Mouse (Mus musculus) limb, embryonic 14.5 days (tissue): ENCODE measurements around the gene Nf1. TPM values are rescaled to one million over a fixed set of nuclear protein-coding genes. Genes with fewer than 3 reads are reported as not detected.
A peak's percentile ranks its signal among the peaks of the same experiment; 100 is the strongest.

ENCODE experiments used
- ATAC-seq: fragments of 200-750 bp; cut with Nextera tagmentation; 2 replicates; pipeline ENCODE4 v1.8.0; 2017; ENCODE audit warnings: low read depth, moderate number of reproducible peaks, moderate TSS enrichment; ENCODE audit not compliant: low FRiP score
- DNase-seq: peaks from one replicate; pipeline ENCODE4 v3.0.0-alpha.2; 2015; ENCODE audit warnings: low spot score
- H3K27ac ChIP-seq: fragments of 300-500 bp; sonication (generic); replicated peaks from 2 replicates; pipeline ENCODE4 v1.5.1; 2014; ENCODE audit warnings: low read depth, mild to moderate bottlenecking, low read length, moderate library complexity, mixed read lengths
- H3K27me3 ChIP-seq: fragments of 300-500 bp; sonication (generic); 2 replicates; pipeline ENCODE4 v1.6.1; 2014; ENCODE audit warnings: low read length, mixed read lengths; ENCODE audit not compliant: control insufficient read depth, insufficient read depth
- H3K36me3 ChIP-seq: fragments of 300-500 bp; sonication (generic); 2 replicates; pipeline ENCODE4 v1.6.1; 2014; ENCODE audit warnings: mild to moderate bottlenecking, low read length, moderate library complexity, mixed read lengths; ENCODE audit not compliant: control insufficient read depth, insufficient read depth
- H3K4me1 ChIP-seq: fragments of 300-500 bp; sonication (generic); 2 replicates; pipeline ENCODE4 v1.6.1; 2014; ENCODE audit warnings: antibody characterized with exemption, low read length, mixed read lengths; ENCODE audit not compliant: control insufficient read depth, insufficient read depth
- H3K4me2 ChIP-seq: fragments of 300-500 bp; sonication (generic); replicated peaks from 2 replicates; pipeline ENCODE4 v1.6.1; 2014; ENCODE audit warnings: low read depth, mild to moderate bottlenecking, low read length, moderate library complexity; ENCODE audit not compliant: severe bottlenecking
- H3K4me3 ChIP-seq: fragments of 300-500 bp; sonication (generic); replicated peaks from 2 replicates; pipeline ENCODE4 v1.5.1; 2014; ENCODE audit warnings: low read length
- H3K9ac ChIP-seq: fragments of 300-500 bp; sonication (generic); 2 replicates; pipeline ENCODE4 v1.6.1; 2014; ENCODE audit warnings: mild to moderate bottlenecking, low read depth, low read length, moderate library complexity; ENCODE audit not compliant: severe bottlenecking
- H3K9me3 ChIP-seq: fragments of 300-500 bp; sonication (generic); 2 replicates; pipeline ENCODE4 v1.6.1; 2016; ENCODE audit warnings: low read length; ENCODE audit not compliant: control insufficient read depth
- POLR2A ChIP-seq: fragments of 200-500 bp; IDR thresholded peaks from 2 replicates; pipeline ENCODE4 v1.8.0; 2012; ENCODE audit warnings: inconsistent platforms, mild to moderate bottlenecking, moderate library complexity, borderline replicate concordance; ENCODE audit not compliant: insufficient read depth, insufficient read length; ENCODE audit errors: extremely low read depth
- WGBS: fragments of 180-500 bp; shearing (Covaris S2); extraction: QIAGEN DNeasy Blood & Tissue Kit; methylation state at CpG from one replicate; pipeline ENCODE4 v1.1.7; 2014; 5-methylcytosine and 5-hydroxymethylcytosine counted together
- polyA plus RNA-seq, 2 experiments: library from polyadenylated mRNA; depleted of rRNA in 1 of 2; stranded (reverse) in 1 of 2; unstranded in 1 of 2; fragments of >200 nt; fragmentation: Nextera tagmentation in 1 of 2; extraction: Ambion mirVana in 1 of 2; gene quantifications; 2 replicates each; pipeline versions ENCODE4 v1.2.1 to v1.2.3; 2012 to 2014

Gene Nf1
- polyA plus RNA-seq, 2 experiments: 10.8 to 21.7 TPM

GRCm38 (mm10) chr11:79328060-79328459 is 11.4 kb upstream of the Nf1 start:
- H3K27me3 ChIP-seq: no peaks in the 10 kb centered on the region
- TF ChIP-seq POLR2A: no peak

DNA sequence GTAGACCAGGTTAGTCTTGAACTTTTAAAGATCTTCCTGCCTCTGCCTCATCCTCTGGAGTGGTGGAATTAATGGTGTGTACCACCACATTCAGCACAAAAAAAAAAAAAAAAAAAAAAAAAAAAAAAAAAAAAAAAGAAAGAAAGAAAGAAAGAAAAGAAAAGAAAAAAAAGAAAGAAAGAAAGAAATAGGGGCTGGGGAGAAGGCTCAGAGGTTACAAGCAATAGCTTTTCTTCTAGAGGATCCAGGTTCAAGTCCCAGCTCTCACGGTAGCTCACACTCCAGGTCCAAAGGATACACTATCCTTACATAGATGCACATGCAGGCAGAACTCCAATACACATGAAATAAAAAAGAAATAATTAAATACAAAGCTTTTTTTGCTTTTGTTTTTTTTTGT is 9.9 kb upstream of the Nf1 start:
- no peaks in the 10 kb centered on the region for H3K9me3 ChIP-seq
- H3K36me3 ChIP-seq: no peaks in the 10 kb centered on the region
- no peak overlapping the region for H3K4me3 ChIP-seq
- H3K4me1 ChIP-seq: no peaks in the 10 kb centered on the region
- no peak overlapping the region for H3K4me2 ChIP-seq
- no peaks in the 10 kb centered on the region for H3K27me3 ChIP-seq
- TF ChIP-seq POLR2A: no peak
- DNase-seq: no peak
- ATAC-seq: no peak
- WGBS: 100% methylated on average over 1 of the region's 1 CpGs
- no peak overlapping the region for H3K9ac ChIP-seq
- no peak overlapping the region for H3K27ac ChIP-seq

More at GRCm38 (mm10) chr11:79328060-79328459, 11.4 kb upstream of the Nf1 start:
- DNase-seq (no peak), ATAC-seq (no peak)
- H3K27ac ChIP-seq: no peak overlapping the region
- no peaks in the 10 kb centered on the region for H3K4me1 ChIP-seq
- 95% methylated on average over 4 of the region's 4 CpGs for WGBS
- no peak overlapping the region for H3K9ac ChIP-seq
- H3K36me3 ChIP-seq: no peaks in the 10 kb centered on the region
- no peak overlapping the region for H3K4me2 ChIP-seq
- H3K9me3 ChIP-seq: no peaks in the 10 kb centered on the region
- no peak overlapping the region for H3K4me3 ChIP-seq

DNA sequence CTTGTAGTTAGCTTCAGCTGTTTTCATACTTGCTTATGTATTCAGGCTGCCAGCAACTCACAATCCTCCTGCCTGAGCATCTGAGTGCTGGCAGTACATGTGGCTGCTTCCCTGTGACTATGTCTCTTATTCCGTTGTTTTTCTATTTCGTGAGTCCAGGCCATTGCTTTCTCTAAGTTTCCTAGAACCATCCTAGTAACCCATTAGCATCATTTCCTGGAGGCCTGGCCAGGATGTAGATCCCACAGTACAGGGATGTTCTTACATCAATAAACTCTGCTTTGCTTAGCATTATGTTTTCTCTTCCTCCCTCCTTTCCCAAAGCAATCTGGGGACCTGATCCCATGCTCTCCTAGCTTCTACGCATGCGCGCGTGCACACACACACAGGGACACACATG is 4.4 kb upstream of the Nf1 start:
- DNase-seq: no peak
- no peak overlapping the region for H3K27ac ChIP-seq
- no peak for ATAC-seq
- H3K9me3 ChIP-seq: no peaks in the 10 kb centered on the region
- H3K4me3 ChIP-seq: no peak overlapping the region
- no peak overlapping the region for H3K9ac ChIP-seq
- no peak overlapping the region for H3K4me2 ChIP-seq
- H3K36me3 ChIP-seq: no peaks in the 10 kb centered on the region
- 94% methylated on average over 6 of the region's 6 CpGs for WGBS
- peaks cover 5% of the 10 kb centered on the region for H3K4me1 ChIP-seq
- no peaks in the 10 kb centered on the region for H3K27me3 ChIP-seq
- TF ChIP-seq POLR2A: no peak

GRCm38 (mm10) chr11:79336722-79337267 is 2.7 kb upstream of the Nf1 start:
- Histone ChIP-seq H3K9ac (no peak overlapping the region), H3K9me3 (no peaks in the 10 kb centered on the region), H3K4me1 (peaks cover 14% of the 10 kb centered on the region), H3K36me3 (no peaks in the 10 kb centered on the region), H3K27me3 (no peaks in the 10 kb centered on the region), H3K4me3 (no peak overlapping the region), H3K27ac (no peak overlapping the region), H3K4me2 (no peak overlapping the region)
- TF ChIP-seq POLR2A: no peak
- DNase-seq (no peak), ATAC-seq (no peak)
- WGBS: 93% methylated on average over 5 of the region's 5 CpGs

- DNase-seq: no peak
- Histone ChIP-seq H3K36me3 (peaks cover 6% of the 10 kb centered on the region; the same call in 1 of the 2 replicates), H3K9me3 (no peaks in the 10 kb centered on the region), H3K4me2 (peak overlapping the region; percentile 74), H3K27ac (peak overlapping the region; percentile 93), H3K27me3 (no peaks in the 10 kb centered on the region), H3K4me3 (peak overlapping the region; percentile 89), H3K4me1 (peaks cover 14% of the 10 kb centered on the region), H3K9ac (peak overlapping the region; percentile 95)
- WGBS: 59% methylated on average over 4 of the region's 4 CpGs
- no peak for ATAC-seq
- TF ChIP-seq POLR2A: no peak
Observed at GRCm38 (mm10) chr11:79338621-79339020, 872 bp upstream of the Nf1 start.
